Mouse (Mus musculus): ENCODE measurements around the gene Wdr63. TPM values are rescaled to one million over a fixed set of nuclear protein-coding genes. Genes with fewer than 3 reads are reported as not detected.
"Not testable (repeated sequence)": the region's sequence is repeated elsewhere in the genome, so short reads cannot be mapped to it uniquely, and the experiment has no call there.

Wdr63 gene
- polyA plus RNA-seq, 1 experiment from 2014 or later, result 0.31 TPM

- not testable (repeated sequence) for H3K27ac ChIP-seq (ENCODE audit: low read depth, low read length); H3K36me3 ChIP-seq (ENCODE audit: control insufficient read depth, insufficient read depth, low read length); H3K4me1 ChIP-seq (ENCODE audit: control insufficient read depth, insufficient read depth, low read length); H3K27me3 ChIP-seq (ENCODE audit: control insufficient read depth, insufficient read depth, low read length); ATAC-seq (ENCODE audit: low read depth); H3K4me3 ChIP-seq (ENCODE audit: low read depth, low read length); H3K4me2 ChIP-seq (ENCODE audit: low read depth, low read length); H3K9ac ChIP-seq (replicated peaks; ENCODE audit: low read depth, low read length); H3K9me3 ChIP-seq (ENCODE audit: control insufficient read depth, low read length)
- 79% methylated on average over 4 of the region's 5 CpGs for WGBS
Measured at GRCm38 (mm10) chr3:145996539-145996938, 111.4 kb downstream of the Wdr63 start.

GRCm38 (mm10) chr3:145995489-145995888 lies 112.4 kb downstream of the Wdr63 start:
- WGBS, result 93% methylated on average over 5 of the region's 5 CpGs
- H3K9ac ChIP-seq (replicated peaks; ENCODE audit: low read depth, low read length), result no peak overlapping the region
- ATAC-seq (ENCODE audit: low read depth), result no peak
- no peaks in the 10 kb centered on the region for H3K9me3 ChIP-seq (ENCODE audit: control insufficient read depth, low read length)
- no peak overlapping the region for H3K27ac ChIP-seq (ENCODE audit: low read depth, low read length)
- H3K4me2 ChIP-seq (ENCODE audit: low read depth, low read length), result no peak overlapping the region
- H3K4me1 ChIP-seq (ENCODE audit: control insufficient read depth, insufficient read depth, low read length), result no peaks in the 10 kb centered on the region
- no peak overlapping the region for H3K4me3 ChIP-seq (ENCODE audit: low read depth, low read length)
- H3K27me3 ChIP-seq (ENCODE audit: control insufficient read depth, insufficient read depth, low read length), result no peaks in the 10 kb centered on the region
- H3K36me3 ChIP-seq (ENCODE audit: control insufficient read depth, insufficient read depth, low read length), result no peaks in the 10 kb centered on the region

- ATAC-seq (ENCODE audit: low read depth), result no peak
- Histone ChIP-seq H3K4me3 (ENCODE audit: low read depth, low read length) (no peak overlapping the region), H3K9me3 (ENCODE audit: control insufficient read depth, low read length) (no peaks in the 10 kb centered on the region), H3K27ac (ENCODE audit: low read depth, low read length) (no peak overlapping the region), H3K36me3 (ENCODE audit: control insufficient read depth, insufficient read depth, low read length) (no peaks in the 10 kb centered on the region), H3K27me3 (ENCODE audit: control insufficient read depth, insufficient read depth, low read length) (peaks cover 3% of the 10 kb centered on the region), H3K9ac (replicated peaks; ENCODE audit: low read depth, low read length) (no peak overlapping the region), H3K4me2 (ENCODE audit: low read depth, low read length) (no peak overlapping the region), H3K4me1 (ENCODE audit: control insufficient read depth, insufficient read depth, low read length) (no peaks in the 10 kb centered on the region)
- 88% methylated on average over 14 of the region's 14 CpGs for WGBS
Measured at GRCm38 (mm10) chr3:145993481-145994201, 114.3 kb downstream of the Wdr63 start.

- Histone ChIP-seq H3K4me1 (ENCODE audit: control insufficient read depth, insufficient read depth, low read length) (no peaks in the 10 kb centered on the region), H3K4me2 (ENCODE audit: low read depth, low read length) (no peak overlapping the region), H3K36me3 (ENCODE audit: control insufficient read depth, insufficient read depth, low read length) (no peaks in the 10 kb centered on the region), H3K27me3 (ENCODE audit: control insufficient read depth, insufficient read depth, low read length) (peaks cover 10% of the 10 kb centered on the region), H3K27ac (ENCODE audit: low read depth, low read length) (no peak overlapping the region), H3K9ac (replicated peaks; ENCODE audit: low read depth, low read length) (no peak overlapping the region), H3K4me3 (ENCODE audit: low read depth, low read length) (no peak overlapping the region), H3K9me3 (ENCODE audit: control insufficient read depth, low read length) (no peaks in the 10 kb centered on the region)
- 85% methylated on average over 9 of the region's 10 CpGs for WGBS
- no peak for ATAC-seq (ENCODE audit: low read depth)
Measured at GRCm38 (mm10) chr3:145992796-145993195, 115.1 kb downstream of the Wdr63 start.

GRCm38 (mm10) chr3:145991976-145992730 lies 115.8 kb downstream of the Wdr63 start:
- no peak for ATAC-seq (ENCODE audit: low read depth)
- Histone ChIP-seq H3K4me2 (ENCODE audit: low read depth, low read length) (no peak overlapping the region), H3K4me1 (ENCODE audit: control insufficient read depth, insufficient read depth, low read length) (no peaks in the 10 kb centered on the region), H3K27ac (ENCODE audit: low read depth, low read length) (no peak overlapping the region), H3K9ac (replicated peaks; ENCODE audit: low read depth, low read length) (no peak overlapping the region), H3K27me3 (ENCODE audit: control insufficient read depth, insufficient read depth, low read length) (peaks cover 13% of the 10 kb centered on the region), H3K9me3 (ENCODE audit: control insufficient read depth, low read length) (no peaks in the 10 kb centered on the region), H3K4me3 (ENCODE audit: low read depth, low read length) (no peak overlapping the region), H3K36me3 (ENCODE audit: control insufficient read depth, insufficient read depth, low read length) (no peaks in the 10 kb centered on the region)
- 91% methylated on average over 10 of the region's 10 CpGs for WGBS

GRCm38 (mm10) chr3:145991130-145991529 lies 116.8 kb downstream of the Wdr63 start:
- no peaks in the 10 kb centered on the region for H3K9me3 ChIP-seq (ENCODE audit: control insufficient read depth, low read length)
- peaks cover 16% of the 10 kb centered on the region for H3K27me3 ChIP-seq (ENCODE audit: control insufficient read depth, insufficient read depth, low read length)
- H3K36me3 ChIP-seq (ENCODE audit: control insufficient read depth, insufficient read depth, low read length), result no peaks in the 10 kb centered on the region
- no peaks in the 10 kb centered on the region for H3K4me1 ChIP-seq (ENCODE audit: control insufficient read depth, insufficient read depth, low read length)
- no peak overlapping the region for H3K27ac ChIP-seq (ENCODE audit: low read depth, low read length)
- no peak overlapping the region for H3K4me2 ChIP-seq (ENCODE audit: low read depth, low read length)
- no peak for ATAC-seq (ENCODE audit: low read depth)
- WGBS, result 89% methylated on average over 13 of the region's 13 CpGs
- no peak overlapping the region for H3K9ac ChIP-seq (replicated peaks; ENCODE audit: low read depth, low read length)
- H3K4me3 ChIP-seq (ENCODE audit: low read depth, low read length), result no peak overlapping the region

Other genes starting within 250 kb of the Wdr63 start
- gene Bcl10, start 185.3 kb downstream of the Wdr63 start, polyA plus RNA-seq (2014; fragmentation: Nextera tagmentation; extraction: Ambion mirVana), result 34.5 and 40.9 TPM in 2 replicates
- 78.1 and 80.3 TPM in 2 replicates for gene 2410004B18Rik, start 170.1 kb downstream of the Wdr63 start, polyA plus RNA-seq (2014; fragmentation: Nextera tagmentation; extraction: Ambion mirVana)
- 0.62 and 1.1 TPM in 2 replicates for gene Syde2, start 120.3 kb downstream of the Wdr63 start, polyA plus RNA-seq (2014; fragmentation: Nextera tagmentation; extraction: Ambion mirVana)
- gene Mcoln3, start 9.3 kb upstream of the Wdr63 start, polyA plus RNA-seq (2014; fragmentation: Nextera tagmentation; extraction: Ambion mirVana), result 0.21 and 0.45 TPM in 2 replicates
- not detected in 2 replicates for gene Mcoln2, start 41.7 kb upstream of the Wdr63 start, polyA plus RNA-seq (2014; fragmentation: Nextera tagmentation; extraction: Ambion mirVana)
- gene Lpar3, start 112.8 kb upstream of the Wdr63 start, polyA plus RNA-seq (2014; fragmentation: Nextera tagmentation; extraction: Ambion mirVana), result 0.40 and 0.66 TPM in 2 replicates